Mouse (Mus musculus) kidney, adult 11 months (tissue): Measurements from ENCODE around the gene Prss21.

Source experiments
- DNase-seq: peaks from one replicate; pipeline ENCODE4 v3.0.0; 2022

The Prss21 gene

DNA sequence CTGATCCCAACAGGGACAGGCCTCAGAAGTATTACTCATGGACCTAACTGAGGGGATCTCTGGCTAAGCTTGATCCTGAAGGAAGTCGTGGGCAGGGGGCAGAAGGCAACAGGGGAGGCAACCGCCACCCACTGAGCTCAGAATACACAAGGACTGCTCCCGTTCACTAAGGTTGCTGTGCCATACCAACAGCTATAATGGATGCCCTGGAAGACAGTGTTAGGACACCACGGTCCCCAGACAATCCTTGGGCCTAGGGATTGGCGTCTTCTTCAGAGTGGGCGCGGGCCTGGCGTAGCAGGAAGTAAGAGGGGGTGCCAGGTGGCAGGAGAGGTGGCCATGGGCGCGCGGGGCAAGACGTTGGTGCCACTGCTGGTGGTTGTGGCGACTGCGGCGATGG, at the start of gene Prss21:
Prss21 (plus strand) TSS at position 301 of the 400 bp plus-strand sequence.
- DNase-seq = no peak

DNA sequence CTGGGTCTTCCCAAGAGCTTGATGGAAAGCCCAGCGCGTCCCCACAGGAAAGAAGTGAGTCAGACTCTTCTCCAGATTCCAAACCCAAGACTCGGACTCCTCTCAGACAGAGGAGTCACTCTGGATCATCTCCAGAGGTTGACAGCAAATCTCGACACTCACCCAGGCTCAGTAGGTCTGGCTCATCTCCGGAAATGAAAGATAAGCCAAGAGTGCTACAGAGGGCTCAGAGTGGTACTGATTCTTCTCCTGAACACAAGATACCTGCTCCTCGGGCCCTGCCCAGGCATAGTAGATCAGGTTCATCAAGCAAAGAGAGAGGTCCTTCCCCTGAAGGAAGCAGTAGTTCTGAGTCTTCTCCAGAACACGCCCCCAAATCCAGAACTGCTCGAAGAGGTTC, 49.3 kb upstream of the Prss21 start:
- no peak for DNase-seq

DNA sequence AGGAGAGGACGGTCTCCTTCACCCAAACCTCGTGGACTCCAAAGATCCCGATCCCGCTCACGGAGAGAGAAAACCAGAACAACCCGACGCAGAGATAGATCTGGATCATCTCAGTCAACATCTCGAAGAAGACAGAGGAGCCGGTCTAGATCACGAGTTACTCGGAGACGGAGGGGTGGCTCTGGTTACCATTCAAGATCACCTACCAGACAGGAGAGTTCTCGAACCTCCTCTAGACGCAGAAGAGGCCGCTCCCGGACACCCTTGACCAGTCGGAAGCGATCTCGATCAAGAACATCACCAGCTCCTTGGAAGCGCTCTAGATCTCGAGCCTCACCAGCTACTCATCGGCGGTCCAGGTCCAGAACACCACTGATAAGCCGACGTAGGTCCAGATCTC, 48.6 kb upstream of the Prss21 start:
- no peak for DNase-seq

DNA sequence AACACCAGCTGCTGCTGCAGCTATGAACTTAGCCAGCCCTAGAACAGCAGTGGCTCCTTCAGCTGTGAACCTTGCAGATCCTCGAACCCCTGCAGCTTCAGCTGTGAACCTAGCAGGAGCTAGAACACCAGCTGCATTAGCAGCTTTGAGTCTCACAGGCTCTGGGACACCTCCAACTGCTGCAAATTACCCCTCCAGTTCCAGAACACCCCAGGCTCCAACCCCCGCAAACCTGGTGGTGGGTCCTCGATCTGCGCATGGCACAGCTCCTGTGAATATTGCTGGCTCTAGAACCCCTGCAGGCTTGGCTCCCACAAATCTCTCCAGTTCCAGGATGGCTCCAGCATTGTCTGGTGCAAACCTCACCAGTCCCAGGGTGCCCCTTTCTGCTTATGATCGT, 47.1 kb upstream of the Prss21 start:
- DNase-seq = no peak

DNA sequence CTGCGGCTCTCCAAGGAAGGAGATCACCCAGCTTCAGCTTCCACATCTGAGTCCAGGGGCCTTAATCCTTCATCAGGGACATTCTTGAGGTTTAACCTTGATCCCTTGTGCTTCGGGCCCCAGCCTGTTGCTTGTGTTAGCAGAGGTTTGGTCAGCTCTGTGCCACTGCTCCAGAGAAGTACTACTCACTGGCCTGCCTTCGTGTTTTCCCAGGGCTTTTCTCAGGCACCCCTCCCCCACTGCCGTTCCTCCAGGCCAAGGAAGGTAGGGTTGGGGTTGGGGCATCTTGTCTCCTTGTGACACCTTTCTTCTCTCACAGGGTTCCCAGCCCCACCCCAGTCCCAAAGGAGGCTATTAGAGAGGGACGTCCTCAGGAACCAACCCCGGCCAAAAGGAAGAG, 45.8 kb upstream of the Prss21 start:
- DNase-seq = no peak

DNA sequence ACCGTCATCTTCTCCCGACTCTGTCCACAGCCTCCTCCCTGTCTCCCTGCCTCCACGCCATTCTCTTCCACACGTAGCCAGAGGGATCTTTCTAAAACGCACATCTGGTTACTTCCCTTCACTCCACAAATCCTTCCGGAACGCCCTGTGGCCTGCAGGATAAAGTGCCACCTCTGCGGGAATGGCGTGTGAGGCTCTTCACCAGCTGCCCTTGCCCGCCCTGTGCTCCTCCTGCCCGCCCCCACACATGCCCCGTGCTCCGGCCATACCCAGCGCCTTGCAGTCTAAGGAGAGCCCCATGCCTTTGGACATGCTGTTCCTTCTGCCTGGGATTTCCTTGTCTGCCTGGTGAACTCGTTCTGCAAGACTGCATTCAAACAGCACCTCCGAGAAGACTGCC, 44.8 kb upstream of the Prss21 start:
- no peak for DNase-seq

DNA sequence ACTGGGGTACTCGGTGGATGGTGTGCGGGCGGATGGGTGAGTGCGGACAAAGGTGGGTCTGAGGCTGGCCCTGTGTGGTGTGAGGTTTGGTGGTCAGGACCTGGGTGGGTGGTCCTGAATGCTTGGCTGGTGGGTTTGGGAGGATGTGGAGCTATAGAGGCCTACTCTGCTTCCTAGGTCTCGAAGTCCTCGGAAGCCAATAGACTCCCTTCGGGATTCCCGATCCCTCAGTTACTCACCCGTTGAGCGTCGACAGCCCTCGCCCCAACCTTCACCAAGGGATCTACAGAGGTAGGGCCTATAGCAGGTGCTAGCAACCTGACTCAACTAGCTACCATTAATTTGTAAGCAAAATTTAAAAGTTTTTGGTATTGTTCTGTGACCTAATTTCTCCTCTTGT, 44.2 kb upstream of the Prss21 start:
- no peak for DNase-seq

DNA sequence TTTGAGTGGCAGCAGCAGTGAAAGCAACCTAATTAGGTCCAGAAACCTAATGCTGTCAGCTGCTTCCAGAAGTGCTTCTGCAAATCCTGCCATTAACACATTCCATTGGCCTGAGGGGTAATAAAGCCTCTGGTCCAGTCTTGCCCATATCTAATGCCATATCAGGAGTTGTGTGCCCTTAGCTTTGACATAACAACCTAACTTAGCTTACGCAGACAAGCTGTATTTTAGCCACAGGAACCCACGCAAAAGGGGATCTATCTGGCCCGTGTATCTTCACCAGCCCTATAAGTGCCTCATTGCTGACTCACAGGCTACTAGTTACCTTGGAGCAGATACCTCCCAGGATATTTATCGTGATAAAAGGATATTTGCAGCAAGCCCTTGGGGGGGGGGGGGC, 42.3 kb upstream of the Prss21 start:
- DNase-seq = no peak

DNA sequence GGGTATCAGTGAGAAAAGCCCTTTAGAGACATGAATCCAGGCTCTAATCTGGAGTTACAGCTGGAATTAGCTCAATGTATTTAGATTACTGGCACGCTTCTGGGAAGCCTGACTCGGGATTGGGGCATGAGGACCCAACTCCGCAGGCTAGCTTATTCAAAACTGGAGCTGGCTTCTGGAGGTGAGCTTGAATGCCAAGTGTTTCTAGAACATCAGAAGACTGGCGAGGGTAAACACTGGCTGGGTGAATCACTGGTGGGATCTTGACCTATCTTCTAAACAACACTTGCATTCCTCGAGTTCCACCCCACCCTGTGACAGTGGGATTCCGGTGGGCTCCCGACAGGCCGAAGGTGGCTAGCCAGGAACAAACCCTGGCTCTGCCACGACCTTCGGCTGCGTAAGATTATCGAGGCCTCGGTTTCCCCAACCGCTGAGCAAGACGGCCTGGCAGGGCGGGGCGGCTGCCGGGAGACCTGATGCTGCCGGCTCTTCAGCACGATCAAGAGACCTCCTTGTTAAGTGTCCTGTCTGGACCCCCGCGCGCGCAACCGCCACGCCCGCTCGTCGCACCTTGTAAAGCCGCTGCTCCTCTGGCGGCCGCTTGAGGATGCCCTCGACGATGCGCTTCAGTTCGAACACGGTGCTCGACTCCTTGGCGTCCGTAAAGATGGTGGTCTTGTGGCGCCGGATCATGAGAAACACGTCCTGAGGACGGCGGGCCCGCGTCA, 39.4 kb upstream of the Prss21 start:
- DNase-seq = peak; percentile 67

DNA sequence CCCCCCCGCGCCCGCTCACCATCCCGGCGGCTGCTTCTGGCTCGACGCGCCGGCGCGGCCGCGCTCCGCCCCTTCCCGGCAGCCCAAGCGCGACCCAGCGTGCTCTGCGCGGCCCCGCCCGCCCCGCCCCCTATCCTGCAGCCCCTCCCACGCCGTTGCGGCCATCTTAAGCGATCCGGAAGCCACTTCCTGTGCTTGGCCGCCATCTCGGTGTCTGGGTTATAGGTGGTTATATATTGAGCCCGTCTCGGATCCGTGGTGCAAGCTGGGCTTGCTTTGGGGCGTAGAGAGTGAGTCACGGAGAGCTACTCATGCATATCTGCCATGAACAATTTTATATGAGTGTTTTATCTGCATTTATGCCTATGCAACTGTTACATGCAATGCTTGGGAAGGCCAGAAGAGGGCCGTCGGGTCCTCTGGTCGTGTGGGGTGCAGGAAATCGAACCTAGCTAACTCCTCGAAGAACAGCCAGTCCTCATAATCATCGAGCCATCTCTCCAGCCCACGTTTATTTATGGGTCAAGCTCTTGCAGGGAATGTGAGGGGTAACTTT, 38.7 kb upstream of the Prss21 start, which contains the start of gene Elob:
Elob (minus strand) TSS at position 73 of the 556 bp plus-strand sequence.
- DNase-seq = peak; percentile 87

DNA sequence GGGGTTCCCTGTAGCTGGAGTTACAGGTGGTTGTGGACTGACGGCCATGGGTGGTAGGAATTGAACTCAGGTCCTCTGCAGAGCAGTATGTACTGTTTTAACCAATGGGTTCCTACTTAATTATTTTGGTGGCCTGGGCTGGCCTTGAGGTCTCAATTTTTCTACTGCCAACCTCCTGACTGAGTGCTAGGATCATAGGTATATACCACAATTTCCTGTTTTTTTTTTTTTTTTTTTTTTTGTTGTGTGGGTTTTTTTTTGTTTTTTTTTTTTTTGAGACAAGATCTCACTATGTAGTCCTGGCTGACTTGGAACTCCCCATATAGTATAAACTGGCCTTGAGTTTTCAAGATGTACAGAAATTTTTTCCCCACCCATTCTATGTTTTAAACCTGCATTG, 36.7 kb upstream of the Prss21 start:
- no peak for DNase-seq

DNA sequence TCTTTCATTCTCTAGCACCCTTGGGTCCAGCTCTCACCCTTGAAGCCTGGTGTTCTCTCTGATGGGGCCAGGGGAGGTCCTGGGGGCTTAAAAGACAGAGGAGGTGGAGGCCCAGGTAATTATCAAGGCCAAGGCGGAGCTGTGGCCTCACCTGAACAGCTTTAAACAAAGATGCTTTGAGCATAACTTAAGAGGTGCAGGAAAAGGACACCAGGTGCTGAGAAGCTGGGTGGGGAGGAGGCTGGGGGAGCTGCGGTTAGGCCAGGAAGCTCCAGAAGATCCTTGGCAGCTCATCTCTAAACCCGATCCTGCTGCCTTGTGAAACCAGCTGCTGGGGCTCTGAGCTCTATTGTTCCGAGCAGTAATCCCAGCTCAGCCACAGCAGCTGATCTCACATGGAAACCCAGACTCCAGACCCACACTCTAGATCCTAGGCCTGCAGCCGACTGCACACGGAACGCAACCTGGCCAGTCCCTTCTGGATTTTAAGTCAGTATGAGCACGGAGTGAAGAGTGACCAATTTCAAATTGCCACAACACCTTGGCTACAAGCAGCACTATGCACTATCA, 31.8 kb upstream of the Prss21 start, which contains the start of gene Prss33:
Prss33 (minus strand) TSS at position 51 of the 570 bp plus-strand sequence.
- no peak for DNase-seq

DNA sequence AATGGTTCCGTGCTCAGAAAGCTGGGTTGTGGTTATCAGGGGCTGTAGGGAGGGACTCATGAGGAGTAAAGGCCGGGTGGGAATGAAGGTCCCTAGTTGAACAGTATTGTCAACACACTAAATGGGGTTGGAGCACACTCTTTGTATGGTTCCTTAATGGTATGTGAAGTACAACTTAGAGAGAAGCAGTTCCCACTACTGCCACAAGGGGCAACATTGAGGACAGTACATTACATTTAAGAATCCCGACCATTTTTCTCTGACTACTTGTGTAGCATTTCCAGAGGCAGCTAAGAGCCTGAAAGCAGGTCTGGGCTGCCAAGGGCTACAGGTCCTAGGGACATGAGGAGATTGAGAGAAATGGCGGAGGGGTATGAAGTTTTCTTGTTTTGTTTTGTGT, 26.7 kb upstream of the Prss21 start:
- peak; percentile 40 for DNase-seq

DNA sequence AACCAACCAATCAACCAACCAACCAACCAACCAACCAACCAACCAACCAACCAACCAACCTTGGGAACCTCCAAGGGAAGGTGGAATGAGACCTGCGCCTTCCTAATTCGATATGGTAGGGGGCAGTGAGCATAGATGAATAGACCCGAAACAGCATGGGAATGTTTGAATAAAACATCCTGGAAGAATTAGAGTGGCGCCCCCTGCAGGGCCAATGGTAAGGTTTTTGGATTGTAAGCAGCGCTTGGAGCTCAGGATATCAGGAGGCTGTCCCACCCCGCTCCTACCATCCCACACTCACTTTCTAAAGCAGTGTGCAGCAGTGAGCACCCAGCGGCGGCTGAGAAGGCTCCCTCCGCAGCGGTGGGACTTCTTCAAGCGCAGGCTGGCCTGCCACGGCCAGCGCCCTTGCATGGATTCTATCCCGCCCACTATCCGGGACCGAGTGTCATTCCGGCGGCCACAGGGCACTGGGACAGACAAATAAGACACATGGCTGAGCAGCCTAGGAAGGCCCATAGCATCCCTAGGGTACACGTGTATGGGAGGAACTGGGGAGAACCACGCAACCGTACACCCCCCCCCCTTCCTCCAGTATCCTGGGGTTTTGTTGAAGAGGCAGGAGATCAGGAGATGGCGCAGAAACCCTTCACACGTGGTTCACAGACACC, 24.6 kb upstream of the Prss21 start:
- DNase-seq = no peak

DNA sequence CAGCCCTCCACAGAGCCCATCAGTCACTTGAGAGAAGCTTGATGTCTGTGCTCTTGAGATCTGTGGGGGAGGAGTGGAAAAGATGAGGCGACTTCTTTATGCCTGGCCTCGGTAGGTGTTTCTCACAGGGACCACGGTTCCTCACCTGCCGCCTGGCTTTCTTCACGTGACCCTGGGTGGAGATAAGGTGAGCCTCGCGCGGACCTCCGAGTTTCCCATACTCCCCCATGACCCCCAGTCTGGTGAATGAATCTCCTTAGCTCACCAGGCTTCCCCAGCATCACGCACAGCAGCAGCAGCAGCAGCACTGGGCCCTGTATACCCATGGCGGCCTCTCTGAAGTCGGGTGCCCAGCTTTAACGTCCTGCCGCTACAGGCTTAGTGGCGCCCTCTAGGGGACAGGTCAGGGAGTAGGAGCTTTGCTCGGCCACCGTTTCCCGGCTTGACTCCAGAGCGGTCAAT, 24.0 kb upstream of the Prss21 start, which contains the start of the genes Prss32 and Prss41:
Prss32 (plus strand) TSS at position 44 of the 462 bp plus-strand sequence.
Prss41 (minus strand) TSS at position 361 of the 462 bp plus-strand sequence.
- peak; percentile 37 for DNase-seq

DNA sequence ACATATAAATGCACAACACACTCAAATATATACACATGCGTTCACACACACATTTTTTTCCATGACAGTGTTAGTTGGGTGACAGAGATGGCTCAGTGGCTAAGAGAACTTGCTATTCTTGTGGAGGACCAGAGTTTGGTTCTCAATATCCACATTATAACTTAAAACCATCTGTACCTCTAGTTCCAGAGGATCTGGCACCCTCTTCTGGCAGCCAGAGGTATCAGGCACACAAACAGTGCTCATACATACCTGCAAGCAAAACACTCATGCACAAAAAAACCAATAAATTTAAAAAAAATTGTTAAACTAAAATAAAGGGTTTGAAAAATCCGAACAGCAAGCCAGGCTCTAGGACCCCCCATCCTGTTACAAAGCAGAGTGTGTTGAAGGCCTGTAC, 17.8 kb upstream of the Prss21 start:
- DNase-seq = no peak

DNA sequence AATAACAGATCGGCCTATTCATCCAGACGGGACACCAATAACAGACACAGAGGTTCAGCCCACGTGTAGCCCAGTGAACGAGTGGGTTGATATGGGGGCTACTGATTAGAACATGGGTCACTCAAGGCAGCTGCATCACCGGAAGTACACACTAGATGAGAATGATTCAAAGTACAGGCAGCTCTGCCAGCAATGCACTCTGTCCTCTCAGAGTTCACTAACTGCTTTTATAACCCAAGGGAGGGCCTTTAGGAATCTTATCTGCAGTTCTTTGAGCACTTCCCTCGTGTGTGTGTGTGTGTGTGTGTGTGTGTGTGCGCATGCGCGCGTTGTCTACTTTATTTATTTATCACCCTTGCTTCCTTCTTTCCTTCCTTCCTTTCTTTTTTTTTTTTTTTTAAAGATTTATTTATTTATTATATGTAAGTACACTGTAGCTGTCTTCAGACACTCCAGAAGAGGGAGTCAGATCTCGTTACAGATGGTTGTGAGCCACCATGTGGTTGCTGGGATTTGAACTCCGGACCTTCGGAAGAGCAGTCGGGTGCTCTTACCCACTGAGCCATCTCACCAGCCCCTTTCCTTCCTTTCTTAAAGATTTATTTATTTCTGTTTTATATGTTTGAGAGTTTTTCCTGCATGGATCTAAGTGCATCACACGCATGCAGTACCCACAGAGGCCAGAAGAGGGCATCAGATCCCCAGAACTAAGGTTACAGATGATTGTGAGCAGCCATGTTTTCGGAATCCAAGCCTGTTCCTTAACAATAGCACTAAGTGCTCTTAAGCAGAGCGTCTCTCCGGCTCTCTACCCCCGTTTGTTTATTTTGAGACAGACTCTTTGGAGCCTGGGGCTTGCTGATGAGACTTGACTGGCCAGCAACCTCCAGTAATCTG, 16.8 kb upstream of the Prss21 start:
- peak; percentile 38 for DNase-seq

DNA sequence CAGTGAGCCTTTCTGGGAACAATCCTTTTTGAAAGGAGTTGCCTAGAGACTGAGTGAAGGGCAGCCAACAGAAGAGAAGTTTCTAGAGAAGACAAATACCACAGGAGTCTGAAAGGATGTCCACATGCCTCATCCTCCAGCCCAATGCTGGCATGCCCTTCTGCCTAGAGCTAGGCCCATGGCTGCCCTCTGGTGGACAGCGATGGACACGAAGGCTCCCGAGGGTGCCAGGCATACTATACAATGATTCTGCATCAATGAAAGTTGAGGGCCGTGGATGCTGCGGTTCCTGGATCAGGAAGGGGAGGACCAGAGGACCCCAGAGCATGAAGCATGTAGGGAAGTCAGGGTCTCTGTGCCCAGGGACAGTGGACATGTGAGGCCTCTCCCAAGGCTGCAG, 14.6 kb upstream of the Prss21 start:
- DNase-seq = peak; percentile 17

DNA sequence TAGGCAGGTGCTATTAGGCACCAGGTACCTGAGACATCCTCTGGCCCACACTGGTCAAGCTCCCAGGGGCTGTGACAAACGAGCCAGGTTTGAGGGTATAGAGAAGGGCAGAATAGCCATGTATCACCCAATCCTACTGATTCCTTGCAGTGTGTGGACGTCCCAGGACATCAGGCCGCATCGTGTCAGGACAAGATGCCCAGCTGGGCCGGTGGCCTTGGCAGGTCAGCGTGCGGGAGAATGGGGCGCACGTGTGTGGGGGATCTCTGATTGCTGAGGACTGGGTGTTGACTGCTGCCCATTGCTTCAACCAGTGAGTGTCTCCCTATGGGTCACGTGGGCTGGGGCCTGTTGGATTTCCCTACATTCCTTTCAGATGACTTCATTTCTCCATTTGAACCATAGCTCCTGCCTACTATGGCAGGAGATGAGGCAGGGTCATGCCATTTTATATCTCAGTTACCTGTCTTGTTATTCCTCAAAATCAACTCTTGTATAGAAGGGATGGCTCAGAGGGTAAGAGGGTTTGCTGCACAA, 13.6 kb upstream of the Prss21 start:
- DNase-seq = no peak

DNA sequence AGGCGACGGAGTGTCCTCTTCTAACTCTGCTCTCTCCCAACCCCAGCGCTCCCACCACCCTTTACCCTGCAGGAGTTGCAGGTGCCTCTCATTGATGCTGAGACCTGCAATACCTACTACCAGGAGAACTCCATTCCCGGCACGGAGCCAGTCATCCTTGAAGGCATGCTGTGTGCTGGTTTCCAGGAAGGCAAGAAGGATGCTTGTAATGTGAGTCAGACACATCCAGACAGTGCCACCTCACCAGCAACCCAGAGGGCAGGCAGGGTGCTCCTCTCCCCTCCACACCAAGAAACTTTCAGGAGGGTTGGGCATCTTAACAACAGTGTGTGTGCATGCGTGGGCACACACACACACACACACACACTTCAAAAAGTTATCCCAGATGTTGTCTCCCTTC, 10.7 kb upstream of the Prss21 start:
- no peak for DNase-seq

DNA sequence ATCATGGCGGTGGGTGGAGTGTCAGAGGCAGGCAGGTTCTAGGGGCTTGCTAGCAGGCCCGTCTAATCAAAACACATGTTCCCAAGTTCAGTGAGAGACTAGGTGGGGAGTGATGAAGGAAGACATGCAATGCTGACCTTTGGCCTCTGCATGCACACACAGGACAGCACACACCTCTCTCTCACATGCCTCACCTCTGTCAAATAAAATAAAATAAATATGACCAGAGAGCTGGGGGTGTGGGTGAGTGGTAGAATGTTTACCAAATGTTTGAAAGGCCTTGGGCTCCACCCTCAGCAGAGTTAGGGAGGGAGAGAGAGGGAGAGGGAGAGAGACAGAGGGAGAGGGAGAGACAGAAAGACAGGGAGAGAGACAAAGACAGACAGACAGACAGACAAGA, 9.9 kb upstream of the Prss21 start:
- DNase-seq = no peak

DNA sequence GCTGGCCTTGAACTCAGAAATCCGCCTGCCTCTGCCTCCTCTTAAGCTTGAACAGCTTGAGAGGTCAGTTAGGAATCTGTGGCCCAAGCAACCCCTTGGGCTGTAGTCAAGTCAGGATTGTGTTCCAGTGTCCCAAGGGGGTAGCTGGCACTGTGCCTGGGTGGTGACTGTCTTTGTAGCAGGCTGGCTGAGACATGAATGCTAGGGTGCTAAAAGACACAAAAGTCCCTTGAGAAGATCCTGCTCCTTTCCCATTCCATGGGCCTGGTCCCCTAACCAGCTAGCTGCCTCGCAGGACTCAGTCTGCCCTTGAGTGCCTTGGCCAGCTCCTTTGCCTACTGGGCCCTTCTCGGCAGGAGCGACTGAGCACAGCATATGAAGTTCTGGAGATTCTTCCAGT, 4.9 kb upstream of the Prss21 start:
- no peak for DNase-seq
